Mouse (Mus musculus) c-Kit-negative CD71-positive TER-119-positive erythroid progenitor cells, embryonic 14.5 days (primary cell): Measurements from ENCODE around the gene Scrg1.
"Not testable (repeated sequence)": the region's sequence is repeated elsewhere in the genome, so short reads cannot be mapped to it uniquely, and the experiment has no call there.

ENCODE experiments used
- DNase-seq: peaks from one replicate; pipeline ENCODE4 v3.0.0-alpha.2; 2013; ENCODE audit warnings: low read depth, low spot score

Scrg1 gene

GRCm38 (mm10) chr8:57508657-57509056 is 52.9 kb downstream of the Scrg1 start:
- no peak for DNase-seq

- DNase-seq: no peak
These were observed 55.1 kb downstream of the Scrg1 start for GRCm38 (mm10) chr8:57510791-57511315.

GRCm38 (mm10) chr8:57511316-57512118 is 55.8 kb downstream of the Scrg1 start, which contains the start of gene Hmgb2:
TSS of gene Hmgb2 (plus strand) at chr8:57511907.
- DNase-seq: peak; percentile 99

GRCm38 (mm10) chr8:57512141-57513056 is 56.7 kb downstream of the Scrg1 start:
- no peak for DNase-seq

GRCm38 (mm10) chr8:57513178-57513661 is 57.5 kb downstream of the Scrg1 start:
- not testable (repeated sequence) for DNase-seq

GRCm38 (mm10) chr8:57516685-57517084 is 61.0 kb downstream of the Scrg1 start:
- DNase-seq: not testable (repeated sequence)

GRCm38 (mm10) chr8:57517723-57518122 is 62.0 kb downstream of the Scrg1 start:
- DNase-seq: no peak

- no peak for DNase-seq
These were observed 64.6 kb downstream of the Scrg1 start for GRCm38 (mm10) chr8:57520186-57520786.
